26 mouse cellular contexts compared by ENCODE assay signal in the genomic region with DNA sequence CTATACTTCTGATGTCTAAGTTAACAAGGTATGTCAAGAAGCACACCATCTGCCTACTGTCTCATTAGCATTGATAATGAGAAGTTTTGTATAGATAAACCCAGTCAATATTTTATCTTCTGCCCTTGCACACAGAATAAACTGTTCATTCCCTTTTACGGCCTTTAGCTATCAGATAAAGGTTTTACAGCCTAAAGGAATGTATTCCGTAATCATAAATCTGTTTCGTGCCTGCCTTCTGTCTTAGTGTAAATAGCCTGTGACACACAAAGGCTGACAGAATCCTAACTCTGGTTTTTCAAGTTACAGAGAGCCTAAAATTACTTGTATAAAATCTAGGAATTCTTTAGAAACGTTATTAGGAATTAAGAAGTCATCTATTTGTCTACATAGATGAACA.
"Had no signal": no experiment of that assay in that cellular context is flagged by ENCODE, and none has a peak within 500 bp of the region (broad histone marks: within the 10 kb centered on the region; RNA-seq: fewer than 3 reads in every experiment).

No protein-coding gene starts in this region.

- H3K9me3 ChIP-seq: heart, embryonic 10.5 days; heart, embryonic 12.5 days; hindbrain, embryonic 10.5 days; hindbrain, embryonic 12.5 days; kidney, embryonic 15.5 days; limb, embryonic 10.5 days; limb, embryonic 12.5 days; liver, embryonic 13.5 days; liver, embryonic 15.5 days had no signal

- DNase-seq: forebrain, postnatal 0 days; gastrocnemius, postnatal 10 days; gastrocnemius, postnatal 25 days; heart, postnatal 10 days; heart, postnatal 4 days; kidney, adult 11 months; kidney, adult 2 months; kidney, adult 9 months; kidney, postnatal 14 days; kidney, postnatal 36 days; liver; liver, embryonic 13.5 days had no signal

- H3K27me3 ChIP-seq: heart, embryonic 12.5 days; hindbrain, embryonic 12.5 days; kidney, embryonic 15.5 days; limb, embryonic 12.5 days; liver, embryonic 13.5 days; liver, embryonic 15.5 days had no signal

- ATAC-seq: forebrain, postnatal 0 days; hindbrain, embryonic 16.5 days; inflammation-experienced regulatory T-cells, adult 6 months had no signal

- H3K4me2 ChIP-seq: heart, embryonic 12.5 days; hindbrain, embryonic 12.5 days; hindbrain, embryonic 14.5 days; kidney, embryonic 15.5 days; limb, embryonic 12.5 days; liver, embryonic 11.5 days; liver, embryonic 13.5 days; liver, embryonic 15.5 days had no signal

- H3K4me1 ChIP-seq: heart, embryonic 10.5 days; heart, embryonic 12.5 days; limb, embryonic 12.5 days; liver, embryonic 13.5 days; liver, embryonic 15.5 days had no signal

- H3K27ac ChIP-seq: heart, embryonic 10.5 days; hindbrain, embryonic 10.5 days; hindbrain, embryonic 12.5 days; hindbrain, embryonic 14.5 days; layer of hippocampus, adult 2 months; left cerebral cortex, adult 2 months; limb, embryonic 10.5 days; limb, embryonic 12.5 days; liver, embryonic 13.5 days; liver, embryonic 15.5 days had no signal

- H3K4me3 ChIP-seq: heart, embryonic 10.5 days; heart, embryonic 12.5 days; hindbrain, embryonic 10.5 days; hindbrain, embryonic 12.5 days; kidney, embryonic 15.5 days; layer of hippocampus, adult 2 months; left cerebral cortex, adult 2 months; limb, embryonic 10.5 days; limb, embryonic 12.5 days; liver, embryonic 13.5 days; liver, embryonic 15.5 days had no signal

- H3K9ac ChIP-seq: forebrain, postnatal 0 days; heart, embryonic 12.5 days; hindbrain, embryonic 12.5 days; hindbrain, embryonic 14.5 days; kidney, embryonic 15.5 days; limb, embryonic 12.5 days; liver, embryonic 13.5 days; liver, embryonic 15.5 days had no signal

- H3K36me3 ChIP-seq: heart, embryonic 10.5 days; heart, embryonic 12.5 days; hindbrain, embryonic 10.5 days; hindbrain, embryonic 12.5 days; kidney, embryonic 15.5 days; limb, embryonic 10.5 days; limb, embryonic 12.5 days; liver, embryonic 13.5 days; liver, embryonic 15.5 days had no signal
